Mouse (Mus musculus) cerebellum, adult 8-10 months (tissue): Measurements from ENCODE around the gene Tubal3.

Experiments used
- DNase-seq: peaks from one replicate; pipeline ENCODE4 v3.0.0; 2022

Tubal3 gene

DNA sequence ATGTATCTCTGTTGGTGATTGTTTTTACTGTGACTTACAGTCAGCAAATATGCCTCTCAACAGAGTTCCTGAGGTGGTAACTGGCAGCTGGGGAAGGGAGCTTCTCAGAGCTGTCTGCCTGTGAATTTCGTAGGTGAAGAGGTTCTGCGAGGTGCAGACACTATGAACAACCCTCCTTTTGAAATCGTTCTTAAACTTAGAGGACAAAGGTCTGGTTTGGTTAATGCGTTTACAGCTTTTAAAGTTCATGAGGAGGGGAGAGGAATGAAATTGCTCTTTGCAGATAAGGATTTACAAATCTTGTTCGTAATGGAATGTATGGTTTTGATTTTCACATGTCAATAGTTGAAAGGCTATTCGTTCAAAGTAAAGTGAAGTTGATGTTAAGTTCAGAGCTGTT lies 7.6 kb downstream of the Tubal3 start:
- no peak for DNase-seq

- DNase-seq: no peak
Observed at GRCm38 (mm10) chr13:3926046-3926445, 8.0 kb downstream of the Tubal3 start.

- DNase-seq: no peak
Observed at GRCm38 (mm10) chr13:3944699-3945098, 26.6 kb downstream of the Tubal3 start.

DNA sequence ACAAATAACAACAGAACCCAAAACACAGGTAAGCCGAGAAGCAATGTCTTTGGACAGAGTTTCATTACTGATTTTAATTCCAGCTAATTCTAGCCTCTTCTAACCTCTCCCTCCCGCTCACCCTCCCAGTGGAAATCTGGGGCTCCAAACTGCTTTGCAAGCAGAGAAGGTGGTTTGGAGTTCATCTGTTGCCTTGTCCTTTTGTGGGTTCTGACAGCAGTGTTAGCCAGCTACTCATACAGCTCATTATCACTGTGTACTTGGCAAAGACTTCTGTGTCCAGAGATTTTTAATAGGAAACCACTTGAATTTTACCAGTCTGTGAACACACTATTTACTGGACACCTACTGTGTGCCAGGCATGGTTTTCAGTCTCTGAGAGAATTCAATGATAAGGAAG lies 27.2 kb downstream of the Tubal3 start, which contains the start of gene Ucn3:
Gene Ucn3 (minus strand): TSS at position 101 of the 400 bp plus-strand sequence.
- DNase-seq: no peak

- DNase-seq: no peak
Observed at GRCm38 (mm10) chr13:3947267-3947666, 29.2 kb downstream of the Tubal3 start.

- DNase-seq: no peak
Observed at GRCm38 (mm10) chr13:3949477-3949876, 31.4 kb downstream of the Tubal3 start.

- DNase-seq: no peak
Observed at GRCm38 (mm10) chr13:3951198-3951914, 33.3 kb downstream of the Tubal3 start.

DNA sequence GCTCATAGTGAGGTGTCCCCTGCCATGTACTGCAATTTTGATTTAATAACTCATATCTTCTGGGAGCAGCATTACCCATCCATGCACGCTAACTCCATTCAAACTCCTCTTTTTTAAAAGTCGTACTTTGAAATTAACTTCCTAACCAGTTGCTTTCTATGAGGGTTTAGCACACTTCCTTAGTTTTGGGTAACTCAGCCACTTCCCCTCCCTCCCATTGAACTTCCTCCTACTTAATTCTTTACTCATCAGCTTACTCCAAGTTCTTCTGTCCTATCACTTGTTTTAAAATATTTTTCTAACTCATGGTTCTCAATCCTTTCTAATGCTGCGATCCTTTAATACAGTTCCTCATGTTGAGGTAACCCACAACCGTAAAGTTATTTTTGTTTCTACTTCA lies 50.8 kb downstream of the Tubal3 start:
- no peak for DNase-seq
